Comparison of ENCODE assay signal across 14 mouse cellular contexts in the genomic region with DNA sequence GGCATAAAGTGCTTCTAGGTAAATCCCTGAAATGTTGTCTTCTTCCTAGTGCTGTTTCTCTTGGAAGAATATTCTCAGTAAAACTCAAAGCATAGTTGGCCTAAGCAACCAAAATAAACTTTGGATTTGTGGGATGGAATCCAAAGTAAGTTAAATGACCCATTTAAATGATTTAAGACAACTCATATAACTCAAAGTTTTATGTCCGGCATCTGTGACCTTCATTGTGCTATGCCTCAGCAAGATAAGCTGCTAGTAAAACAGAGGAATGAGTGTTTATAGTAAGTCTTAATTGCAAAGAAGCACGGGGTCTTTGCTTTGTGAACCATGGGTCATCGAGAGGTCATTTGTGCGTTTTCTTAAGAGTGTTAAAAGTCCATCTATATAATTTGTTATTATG.
"Had no signal": no experiment of that assay in that cellular context is flagged by ENCODE, and none has a peak within 500 bp of the region (broad histone marks: within the 10 kb centered on the region; RNA-seq: fewer than 3 reads in every experiment).

No protein-coding gene starts in this region.

- H3K4me1 ChIP-seq: intestine, embryonic 15.5 days; liver, embryonic 13.5 days; midbrain, embryonic 10.5 days; stomach, embryonic 15.5 days had no signal

- H3K36me3 ChIP-seq: intestine, embryonic 15.5 days; liver, embryonic 13.5 days; midbrain, embryonic 10.5 days; neural tube, embryonic 15.5 days; stomach, embryonic 15.5 days had no signal

- DNase-seq: liver; liver, embryonic 13.5 days; liver, postnatal 0 days; lung, postnatal 36 days; midbrain, embryonic 14.5 days; right cerebral cortex, adult 18-20 months; thymus, postnatal 36 days had no signal

- H3K27ac ChIP-seq: intestine, embryonic 15.5 days; left cerebral cortex, adult 2 months; liver, embryonic 13.5 days; midbrain, embryonic 10.5 days; neural tube, embryonic 15.5 days; stomach, embryonic 15.5 days had no signal

- H3K4me3 ChIP-seq: intestine, embryonic 15.5 days; left cerebral cortex, adult 2 months; liver, embryonic 13.5 days; midbrain, embryonic 10.5 days; myocyte; neural tube, embryonic 15.5 days; stomach, embryonic 15.5 days had no signal

- H3K27me3 ChIP-seq: intestine, embryonic 15.5 days; liver, embryonic 13.5 days; neural tube, embryonic 15.5 days; stomach, embryonic 15.5 days had no signal

- ATAC-seq: intestine, embryonic 15.5 days; liver, postnatal 0 days; lung, postnatal 0 days had no signal

- H3K4me2 ChIP-seq: intestine, embryonic 15.5 days; liver, embryonic 13.5 days; neural tube, embryonic 15.5 days; stomach, embryonic 15.5 days had no signal

- H3K9ac ChIP-seq: intestine, embryonic 15.5 days; liver, embryonic 13.5 days; liver, postnatal 0 days; neural tube, embryonic 15.5 days; stomach, embryonic 15.5 days had no signal

- H3K9me3 ChIP-seq: intestine, embryonic 15.5 days; liver, embryonic 13.5 days; midbrain, embryonic 10.5 days; neural tube, embryonic 15.5 days; stomach, embryonic 15.5 days had no signal
